Mouse (Mus musculus) kidney, embryonic 15.5 days (tissue): ENCODE measurements at regions not wholly inside any gene's neighbourhood (a gene's known extent, or its start where the extent isn't known, plus 50 kb on each side); places are given as distances from the start of the nearest gene placed in this dataset.
A peak's percentile ranks its signal among the peaks of the same experiment; 100 is the strongest.

Experiments
- ATAC-seq: fragments of 200-750 bp; cut with Nextera tagmentation; replicated peaks from 2 replicates; pipeline ENCODE4 v1.8.0; 2017; ENCODE audit warnings: moderate TSS enrichment; ENCODE audit not compliant: low FRiP score
- H3K27ac ChIP-seq: fragments of 300-500 bp; sonication (generic); 2 replicates; pipeline ENCODE4 v1.5.1; 2015; ENCODE audit warnings: mild to moderate bottlenecking, inconsistent platforms
- H3K27me3 ChIP-seq: fragments of 300-500 bp; sonication (generic); 2 replicates; pipeline ENCODE4 v1.6.1; 2015; ENCODE audit warnings: inconsistent platforms
- H3K36me3 ChIP-seq: fragments of 300-500 bp; sonication (generic); 2 replicates; pipeline ENCODE4 v1.6.1; 2015; ENCODE audit warnings: inconsistent platforms
- H3K4me1 ChIP-seq: fragments of 300-500 bp; sonication (generic); 2 replicates; pipeline ENCODE4 v1.6.1; 2015; ENCODE audit warnings: inconsistent platforms
- H3K4me2 ChIP-seq: fragments of 300-500 bp; sonication (generic); 2 replicates; pipeline ENCODE4 v1.6.1; 2015; ENCODE audit warnings: moderate library complexity, mild to moderate bottlenecking, inconsistent platforms
- H3K4me3 ChIP-seq: fragments of 300-500 bp; sonication (generic); replicated peaks from 2 replicates; pipeline ENCODE4 v1.5.1; 2015; ENCODE audit warnings: mild to moderate bottlenecking, inconsistent platforms
- H3K9ac ChIP-seq: fragments of 300-500 bp; sonication (generic); 2 replicates; pipeline ENCODE4 v1.6.1; 2015; ENCODE audit warnings: mild to moderate bottlenecking, inconsistent platforms
- H3K9me3 ChIP-seq: fragments of 300-500 bp; sonication (generic); replicated peaks from 2 replicates; pipeline ENCODE4 v1.6.1; 2016; ENCODE audit warnings: inconsistent platforms
- WGBS: fragments of 180-500 bp; shearing (Covaris S2); methylation state at CpG from one replicate; pipeline ENCODE4 v1.1.7; 2015; ENCODE audit warnings: mixed read lengths; 5-methylcytosine and 5-hydroxymethylcytosine counted together

GRCm38 (mm10) chr4:68312751-68313150, 641.4 kb downstream of the Brinp1 start:
- WGBS: 88% methylated on average over 4 of the region's 4 CpGs
- no peak for ATAC-seq
- H3K4me1 ChIP-seq: no peaks in the 10 kb centered on the region
- no peaks in the 10 kb centered on the region for H3K9me3 ChIP-seq
- H3K4me2 ChIP-seq: no peak overlapping the region
- H3K4me3 ChIP-seq: no peak overlapping the region
- H3K36me3 ChIP-seq: no peaks in the 10 kb centered on the region
- no peak overlapping the region for H3K27ac ChIP-seq
- H3K27me3 ChIP-seq: no peaks in the 10 kb centered on the region
- no peak overlapping the region for H3K9ac ChIP-seq

GRCm38 (mm10) chr4:68284845-68285244, 669.4 kb downstream of the Brinp1 start:
- no peaks in the 10 kb centered on the region for H3K4me1 ChIP-seq
- 20% methylated on average over 1 of the region's 1 CpGs for WGBS
- no peak overlapping the region for H3K4me3 ChIP-seq
- H3K27ac ChIP-seq: no peak overlapping the region
- H3K36me3 ChIP-seq: no peaks in the 10 kb centered on the region
- no peaks in the 10 kb centered on the region for H3K9me3 ChIP-seq
- no peaks in the 10 kb centered on the region for H3K27me3 ChIP-seq
- no peak overlapping the region for H3K9ac ChIP-seq
- H3K4me2 ChIP-seq: no peak overlapping the region
- ATAC-seq: peak; percentile 91

- ATAC-seq: no peak
- H3K4me2 ChIP-seq: no peak overlapping the region
- no peak overlapping the region for H3K4me3 ChIP-seq
- no peaks in the 10 kb centered on the region for H3K27me3 ChIP-seq
- H3K27ac ChIP-seq: no peak overlapping the region
- H3K4me1 ChIP-seq: no peaks in the 10 kb centered on the region
- 72% methylated on average over 1 of the region's 1 CpGs for WGBS
- no peaks in the 10 kb centered on the region for H3K36me3 ChIP-seq
- H3K9me3 ChIP-seq: no peaks in the 10 kb centered on the region
- H3K9ac ChIP-seq: no peak overlapping the region
These were observed 673.3 kb downstream of the Brinp1 start for GRCm38 (mm10) chr4:68280903-68281302.

GRCm38 (mm10) chr4:68275063-68275708, 679.0 kb downstream of the Brinp1 start:
- Histone ChIP-seq H3K4me1 (no peaks in the 10 kb centered on the region), H3K9me3 (no peaks in the 10 kb centered on the region), H3K27ac (no peak overlapping the region), H3K27me3 (no peaks in the 10 kb centered on the region), H3K4me2 (no peak overlapping the region), H3K36me3 (no peaks in the 10 kb centered on the region), H3K9ac (no peak overlapping the region), H3K4me3 (no peak overlapping the region)
- no peak for ATAC-seq
- WGBS: 91% methylated on average over 3 of the region's 3 CpGs
